Mouse (Mus musculus) thymus, adult 2 months (tissue): ENCODE data around the gene Ltbp2. TPM values are rescaled to one million over a fixed set of nuclear protein-coding genes. Genes with fewer than 3 reads are reported as not detected.

Experiments used
- DNase-seq: peaks from one replicate; pipeline ENCODE4 v3.0.0; 2021
- H3K27ac ChIP-seq: fragments of 200-500 bp; 2 replicates; pipeline ENCODE4 v1.5.1; 2012; ENCODE audit warnings: low read length, control low read depth; ENCODE audit not compliant: control insufficient read depth, insufficient read depth
- H3K27me3 ChIP-seq: fragments of 200-500 bp; 2 replicates; pipeline ENCODE4 v1.6.1; 2012; ENCODE audit warnings: mild to moderate bottlenecking, low read length, moderate library complexity, mixed read lengths; ENCODE audit not compliant: control insufficient read depth, insufficient read depth
- H3K36me3 ChIP-seq: fragments of 200-500 bp; 2 replicates; pipeline ENCODE4 v1.6.1; 2012; ENCODE audit warnings: mild to moderate bottlenecking, low read length, moderate library complexity; ENCODE audit not compliant: control insufficient read depth, insufficient read depth
- H3K4me1 ChIP-seq: fragments of 200-500 bp; replicated peaks from 2 replicates; pipeline ENCODE4 v1.6.1; 2012; ENCODE audit warnings: low read length; ENCODE audit not compliant: control insufficient read depth, insufficient read depth
- H3K4me3 ChIP-seq: fragments of 200-500 bp; 2 replicates; pipeline ENCODE4 v1.5.1; 2012; ENCODE audit warnings: mild to moderate bottlenecking, low read length, control low read depth, moderate library complexity; ENCODE audit not compliant: control insufficient read depth, insufficient read depth
- CTCF ChIP-seq: fragments of 200-500 bp; IDR thresholded peaks from 2 replicates; pipeline ENCODE4 v1.5.1; 2012; ENCODE audit warnings: mild to moderate bottlenecking, control low read depth, low read length, moderate library complexity, borderline replicate concordance; ENCODE audit not compliant: control insufficient read depth, poor library complexity, insufficient read depth; ENCODE audit errors: extremely low read depth
- POLR2A ChIP-seq: fragments of 200-500 bp; IDR thresholded peaks from 2 replicates; pipeline ENCODE4 v1.6.1; 2012; ENCODE audit warnings: mild to moderate bottlenecking, low read length, control low read depth, moderate library complexity; ENCODE audit not compliant: control insufficient read depth, poor library complexity, insufficient read depth; ENCODE audit errors: extremely low read depth
- WGBS: fragments of 180-500 bp; shearing (Covaris S2); methylation state at CpG from one replicate; pipeline ENCODE4 v1.1.7; 2018; 5-methylcytosine and 5-hydroxymethylcytosine counted together
- polyA plus RNA-seq: library from polyadenylated mRNA; depleted of rRNA; stranded (reverse); fragments of >200 nt; gene quantifications from 2 replicates; pipeline ENCODE4 v1.2.3, GENCODE M21; 2012

The Ltbp2 gene
- polyA plus RNA-seq, 1 experiment = 14.3 TPM

DNA sequence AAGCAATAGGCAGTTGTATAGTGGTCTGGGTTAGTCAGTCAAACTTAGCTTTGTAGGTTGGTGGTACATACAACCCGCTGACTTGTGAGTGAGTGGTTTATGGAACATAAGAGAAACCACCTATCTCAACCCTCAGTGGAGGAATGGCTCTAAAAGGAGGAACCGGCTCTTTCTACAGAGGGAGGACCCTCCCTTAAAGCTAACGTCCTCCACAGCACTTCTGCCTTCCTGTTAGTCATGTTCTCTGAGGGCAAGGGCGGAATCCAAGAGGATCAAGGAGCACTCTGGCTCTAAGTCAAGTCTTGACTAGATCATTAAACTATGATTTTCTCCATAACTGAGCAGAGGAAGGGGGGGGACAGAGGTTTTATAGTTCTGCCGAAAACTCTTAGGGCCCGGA is 108.8 kb downstream of the Ltbp2 start:
- H3K27me3 ChIP-seq = no peaks in the 10 kb centered on the region
- WGBS = 61% methylated on average over 6 of the region's 6 CpGs
- DNase-seq = no peak
- H3K27ac ChIP-seq = no peak overlapping the region
- no peak overlapping the region for H3K4me3 ChIP-seq
- no peak for TF ChIP-seq POLR2A
- TF ChIP-seq CTCF = no peak
- peaks cover 39% of the 10 kb centered on the region for H3K4me1 ChIP-seq
- H3K36me3 ChIP-seq = peaks cover 17% of the 10 kb centered on the region

DNA sequence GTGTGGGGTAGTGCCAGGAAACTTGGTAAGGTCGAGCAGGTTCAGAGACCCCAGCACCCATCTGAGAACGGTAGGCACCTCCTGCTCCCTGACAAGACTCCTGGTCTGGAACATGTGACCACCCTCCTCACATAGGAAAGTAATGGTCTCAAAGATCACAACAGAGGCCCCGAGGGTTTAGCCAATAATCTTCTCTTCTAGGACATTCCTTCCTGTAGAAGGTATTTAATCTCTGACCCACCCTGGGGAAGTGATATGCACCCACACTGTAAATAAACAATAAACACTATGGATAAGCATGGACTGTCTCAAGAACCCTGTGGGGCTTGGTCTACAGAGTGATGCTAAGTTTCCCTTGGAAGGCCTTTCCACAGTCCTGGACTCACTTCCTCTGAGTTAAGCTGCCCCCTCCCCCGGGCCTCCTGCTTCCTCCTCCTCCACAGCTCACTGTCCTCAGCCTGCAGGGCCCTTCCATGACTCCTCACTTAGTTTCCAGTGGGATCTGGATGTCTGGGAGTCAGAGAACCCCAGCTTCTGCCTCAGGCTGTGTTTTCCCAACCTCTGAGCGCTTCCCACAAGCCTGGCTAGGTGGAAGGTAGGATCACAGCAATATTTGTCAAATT is 110.1 kb downstream of the Ltbp2 start:
- DNase-seq = no peak
- WGBS = 86% methylated on average over 5 of the region's 5 CpGs
- peaks cover 37% of the 10 kb centered on the region for H3K4me1 ChIP-seq
- no peak for TF ChIP-seq POLR2A
- H3K36me3 ChIP-seq = peaks cover 17% of the 10 kb centered on the region
- H3K27ac ChIP-seq = no peak overlapping the region
- no peaks in the 10 kb centered on the region for H3K27me3 ChIP-seq
- H3K4me3 ChIP-seq = no peak overlapping the region

GRCm38 (mm10) chr12:84765506-84765905 is 110.8 kb downstream of the Ltbp2 start:
- TF ChIP-seq POLR2A (no peak), CTCF (no peak)
- no peaks in the 10 kb centered on the region for H3K27me3 ChIP-seq
- WGBS = 94% methylated on average over 15 of the region's 15 CpGs
- no peak overlapping the region for H3K4me3 ChIP-seq
- H3K4me1 ChIP-seq = peaks cover 33% of the 10 kb centered on the region
- H3K27ac ChIP-seq = no peak overlapping the region
- no peak for DNase-seq
- H3K36me3 ChIP-seq = peaks cover 18% of the 10 kb centered on the region

DNA sequence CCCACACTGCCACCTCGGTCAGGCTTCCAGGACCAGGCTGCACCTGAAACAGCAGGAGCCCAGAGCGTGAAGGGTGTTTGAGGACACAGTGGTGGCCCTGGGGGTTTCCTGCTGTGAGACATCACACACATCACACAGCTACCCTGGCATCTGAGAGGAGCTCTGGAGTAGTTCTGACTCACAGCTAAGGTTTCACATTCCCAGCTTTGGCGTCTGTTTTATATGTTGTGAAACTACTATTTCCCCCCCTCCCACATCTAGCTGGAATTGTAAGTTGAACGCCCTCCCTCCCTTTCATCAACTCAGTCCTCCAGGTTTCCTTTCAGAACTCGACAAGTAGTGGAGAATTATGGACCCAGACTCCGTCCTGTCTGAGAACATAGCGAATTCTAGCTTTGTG is 111.6 kb downstream of the Ltbp2 start:
- TF ChIP-seq POLR2A = no peak
- Histone ChIP-seq H3K27ac (peak overlapping the region; percentile 22; the same call in 1 of the 2 replicates), H3K27me3 (no peaks in the 10 kb centered on the region), H3K4me1 (peaks cover 26% of the 10 kb centered on the region), H3K4me3 (no peak overlapping the region), H3K36me3 (peaks cover 25% of the 10 kb centered on the region)
- 87% methylated on average over 7 of the region's 7 CpGs for WGBS
- DNase-seq = no peak

DNA sequence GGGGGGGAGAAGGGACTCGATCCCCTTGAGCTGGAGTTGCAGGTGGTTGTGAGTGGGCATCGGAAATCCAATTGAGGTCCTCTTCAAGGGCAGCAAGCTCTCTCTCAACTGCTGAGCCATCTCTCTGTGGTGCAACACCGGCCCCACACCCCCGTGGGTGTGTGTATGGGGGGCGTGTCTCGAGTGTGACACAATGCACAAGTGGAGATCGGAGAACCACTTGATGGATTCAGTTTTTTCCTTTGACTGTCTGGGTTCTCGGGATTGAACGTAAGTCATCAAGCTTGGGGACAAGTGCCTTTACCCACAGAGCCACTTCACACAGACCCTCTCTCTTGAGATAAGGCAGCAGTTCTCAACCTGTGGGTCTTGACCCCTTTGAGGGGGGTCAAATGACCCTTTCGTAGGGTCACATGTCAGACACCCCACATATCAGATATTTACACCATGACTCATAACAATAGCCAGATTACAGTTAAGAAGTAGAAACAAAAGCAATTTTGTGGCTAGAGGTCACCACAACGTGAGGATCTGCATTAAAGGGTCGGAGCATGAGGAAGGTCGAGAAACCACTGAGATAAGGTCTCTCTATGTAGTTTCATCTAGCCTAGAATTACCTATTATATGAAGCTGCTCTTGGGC is 112.6 kb downstream of the Ltbp2 start:
- WGBS = 86% methylated on average over 13 of the region's 13 CpGs
- no peak for DNase-seq
- Histone ChIP-seq H3K27me3 (no peaks in the 10 kb centered on the region), H3K4me3 (no peak overlapping the region), H3K4me1 (peaks cover 18% of the 10 kb centered on the region), H3K27ac (no peak overlapping the region; the same call in 1 of the 2 replicates), H3K36me3 (peaks cover 35% of the 10 kb centered on the region)
- no peak for TF ChIP-seq CTCF
- no peak for TF ChIP-seq POLR2A

GRCm38 (mm10) chr12:84762532-84762931 is 113.8 kb downstream of the Ltbp2 start:
- DNase-seq = peak; percentile 41
- H3K27me3 ChIP-seq = no peaks in the 10 kb centered on the region
- H3K27ac ChIP-seq = peak overlapping the region; percentile 64
- 38% methylated on average over 5 of the region's 5 CpGs for WGBS
- H3K36me3 ChIP-seq = peaks cover 44% of the 10 kb centered on the region
- H3K4me1 ChIP-seq = peaks cover 18% of the 10 kb centered on the region
- H3K4me3 ChIP-seq = no peak overlapping the region
- TF ChIP-seq CTCF (no peak), POLR2A (no peak)

DNA sequence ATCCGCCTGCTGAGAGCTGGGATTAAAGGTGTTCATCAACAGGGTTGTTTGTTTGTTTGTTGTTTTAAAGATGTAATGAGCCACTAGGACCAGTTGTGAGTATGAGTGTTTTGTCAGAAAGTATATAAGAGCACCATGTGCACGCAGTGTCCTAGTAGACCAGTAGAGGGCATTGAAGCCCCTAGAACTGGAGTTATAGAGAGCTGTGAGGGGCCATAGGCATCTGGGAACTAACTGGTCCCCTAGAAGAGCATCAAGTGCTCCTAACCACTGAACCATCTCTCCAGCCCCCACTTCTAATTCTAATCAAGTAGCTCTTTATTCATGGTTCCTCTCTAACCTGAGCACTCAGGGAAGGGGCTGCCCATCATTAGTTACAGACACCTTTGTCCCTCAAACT is 117.3 kb downstream of the Ltbp2 start:
- DNase-seq = peak; percentile 59
- Histone ChIP-seq H3K27me3 (no peaks in the 10 kb centered on the region), H3K4me1 (peaks cover 13% of the 10 kb centered on the region), H3K36me3 (peaks cover 44% of the 10 kb centered on the region), H3K4me3 (no peak overlapping the region), H3K27ac (no peak overlapping the region)
- 96% methylated on average over 2 of the region's 2 CpGs for WGBS
- TF ChIP-seq CTCF = no peak
- no peak for TF ChIP-seq POLR2A
